Mouse (Mus musculus): ENCODE data around the gene Sdhb. TPM values are rescaled to one million over a fixed set of nuclear protein-coding genes. Genes with fewer than 3 reads are reported as not detected.

The Sdhb gene
- polyA plus RNA-seq, 2 experiments = 175 to 381 TPM

- Histone ChIP-seq H3K9ac (ENCODE audit: low read depth, low read length, severe bottlenecking) (no peak overlapping the region), H3K4me3 (replicated peaks; ENCODE audit: low read length) (no peak overlapping the region), H3K27ac (replicated peaks; ENCODE audit: low read depth, low read length) (no peak overlapping the region), H3K4me2 (replicated peaks; ENCODE audit: low read depth, low read length, severe bottlenecking) (no peak overlapping the region), H3K27me3 (ENCODE audit: control insufficient read depth, insufficient read depth, low read length) (no peaks in the 10 kb centered on the region), H3K4me1 (ENCODE audit: control insufficient read depth, insufficient read depth, low read length) (no peaks in the 10 kb centered on the region), H3K9me3 (ENCODE audit: control insufficient read depth, low read length) (no peaks in the 10 kb centered on the region), H3K36me3 (ENCODE audit: control insufficient read depth, insufficient read depth, low read length) (no peaks in the 10 kb centered on the region)
- WGBS = 41% methylated on average over 8 of the region's 8 CpGs
- no peak for ATAC-seq (ENCODE audit: low FRiP score, low read depth)
- peak; percentile 20 for DNase-seq (ENCODE audit: low spot score)
- TF ChIP-seq POLR2A (IDR thresholded peaks at IDR 0.05; ENCODE audit: borderline replicate concordance, extremely low read depth, insufficient read depth, insufficient read length) = no peak
Measured at GRCm38 (mm10) chr4:140925648-140926047, 35.4 kb upstream of the Sdhb start.

- no peak for ATAC-seq (ENCODE audit: low FRiP score, low read depth)
- no peak overlapping the region for H3K27ac ChIP-seq (replicated peaks; ENCODE audit: low read depth, low read length)
- no peaks in the 10 kb centered on the region for H3K9me3 ChIP-seq (ENCODE audit: control insufficient read depth, low read length)
- no peak for TF ChIP-seq POLR2A (IDR thresholded peaks at IDR 0.05; ENCODE audit: borderline replicate concordance, extremely low read depth, insufficient read depth, insufficient read length)
- no peaks in the 10 kb centered on the region for H3K36me3 ChIP-seq (ENCODE audit: control insufficient read depth, insufficient read depth, low read length)
- H3K4me3 ChIP-seq (replicated peaks; ENCODE audit: low read length) = no peak overlapping the region
- H3K9ac ChIP-seq (ENCODE audit: low read depth, low read length, severe bottlenecking) = no peak overlapping the region
- H3K27me3 ChIP-seq (ENCODE audit: control insufficient read depth, insufficient read depth, low read length) = no peaks in the 10 kb centered on the region
- H3K4me1 ChIP-seq (ENCODE audit: control insufficient read depth, insufficient read depth, low read length) = no peaks in the 10 kb centered on the region
- no peak overlapping the region for H3K4me2 ChIP-seq (replicated peaks; ENCODE audit: low read depth, low read length, severe bottlenecking)
- WGBS = 65% methylated on average over 9 of the region's 9 CpGs
- no peak for DNase-seq (ENCODE audit: low spot score)
Measured at GRCm38 (mm10) chr4:140928349-140928748, 32.7 kb upstream of the Sdhb start.

GRCm38 (mm10) chr4:140929745-140930144, 31.3 kb upstream of the Sdhb start:
- Histone ChIP-seq H3K4me1 (ENCODE audit: control insufficient read depth, insufficient read depth, low read length) (no peaks in the 10 kb centered on the region), H3K36me3 (ENCODE audit: control insufficient read depth, insufficient read depth, low read length) (no peaks in the 10 kb centered on the region), H3K9me3 (ENCODE audit: control insufficient read depth, low read length) (no peaks in the 10 kb centered on the region), H3K4me3 (replicated peaks; ENCODE audit: low read length) (no peak overlapping the region), H3K27ac (replicated peaks; ENCODE audit: low read depth, low read length) (no peak overlapping the region), H3K27me3 (ENCODE audit: control insufficient read depth, insufficient read depth, low read length) (no peaks in the 10 kb centered on the region), H3K9ac (ENCODE audit: low read depth, low read length, severe bottlenecking) (no peak overlapping the region), H3K4me2 (replicated peaks; ENCODE audit: low read depth, low read length, severe bottlenecking) (no peak overlapping the region)
- no peak for TF ChIP-seq POLR2A (IDR thresholded peaks at IDR 0.05; ENCODE audit: borderline replicate concordance, extremely low read depth, insufficient read depth, insufficient read length)
- 65% methylated on average over 8 of the region's 8 CpGs for WGBS
- ATAC-seq (ENCODE audit: low FRiP score, low read depth) = no peak
- DNase-seq (ENCODE audit: low spot score) = no peak

GRCm38 (mm10) chr4:140930900-140931470, 30.0 kb upstream of the Sdhb start:
- DNase-seq (ENCODE audit: low spot score) (no peak), ATAC-seq (ENCODE audit: low FRiP score, low read depth) (no peak)
- H3K4me1 ChIP-seq (ENCODE audit: control insufficient read depth, insufficient read depth, low read length) = no peaks in the 10 kb centered on the region
- WGBS = 64% methylated on average over 10 of the region's 10 CpGs
- H3K4me3 ChIP-seq (replicated peaks; ENCODE audit: low read length) = no peak overlapping the region
- TF ChIP-seq POLR2A (IDR thresholded peaks at IDR 0.05; ENCODE audit: borderline replicate concordance, extremely low read depth, insufficient read depth, insufficient read length) = no peak
- H3K27me3 ChIP-seq (ENCODE audit: control insufficient read depth, insufficient read depth, low read length) = no peaks in the 10 kb centered on the region
- H3K9me3 ChIP-seq (ENCODE audit: control insufficient read depth, low read length) = no peaks in the 10 kb centered on the region
- H3K36me3 ChIP-seq (ENCODE audit: control insufficient read depth, insufficient read depth, low read length) = no peaks in the 10 kb centered on the region
- H3K9ac ChIP-seq (ENCODE audit: low read depth, low read length, severe bottlenecking) = no peak overlapping the region
- H3K4me2 ChIP-seq (replicated peaks; ENCODE audit: low read depth, low read length, severe bottlenecking) = no peak overlapping the region
- H3K27ac ChIP-seq (replicated peaks; ENCODE audit: low read depth, low read length) = no peak overlapping the region

GRCm38 (mm10) chr4:140935643-140936042, 25.4 kb upstream of the Sdhb start:
- WGBS = 55% methylated on average over 9 of the region's 9 CpGs
- Histone ChIP-seq H3K4me2 (replicated peaks; ENCODE audit: low read depth, low read length, severe bottlenecking) (no peak overlapping the region), H3K9ac (ENCODE audit: low read depth, low read length, severe bottlenecking) (no peak overlapping the region), H3K9me3 (ENCODE audit: control insufficient read depth, low read length) (no peaks in the 10 kb centered on the region), H3K27me3 (ENCODE audit: control insufficient read depth, insufficient read depth, low read length) (no peaks in the 10 kb centered on the region), H3K27ac (replicated peaks; ENCODE audit: low read depth, low read length) (no peak overlapping the region), H3K36me3 (ENCODE audit: control insufficient read depth, insufficient read depth, low read length) (no peaks in the 10 kb centered on the region), H3K4me3 (replicated peaks; ENCODE audit: low read length) (no peak overlapping the region), H3K4me1 (ENCODE audit: control insufficient read depth, insufficient read depth, low read length) (no peaks in the 10 kb centered on the region)
- ATAC-seq (ENCODE audit: low FRiP score, low read depth) (no peak), DNase-seq (ENCODE audit: low spot score) (no peak)
- TF ChIP-seq POLR2A (IDR thresholded peaks at IDR 0.05; ENCODE audit: borderline replicate concordance, extremely low read depth, insufficient read depth, insufficient read length) = no peak

GRCm38 (mm10) chr4:140944356-140944755, 16.6 kb upstream of the Sdhb start:
- Histone ChIP-seq H3K4me3 (replicated peaks; ENCODE audit: low read length) (no peak overlapping the region), H3K27ac (replicated peaks; ENCODE audit: low read depth, low read length) (no peak overlapping the region), H3K9ac (ENCODE audit: low read depth, low read length, severe bottlenecking) (no peak overlapping the region), H3K9me3 (ENCODE audit: control insufficient read depth, low read length) (no peaks in the 10 kb centered on the region), H3K4me1 (ENCODE audit: control insufficient read depth, insufficient read depth, low read length) (no peaks in the 10 kb centered on the region), H3K4me2 (replicated peaks; ENCODE audit: low read depth, low read length, severe bottlenecking) (no peak overlapping the region), H3K36me3 (ENCODE audit: control insufficient read depth, insufficient read depth, low read length) (no peaks in the 10 kb centered on the region), H3K27me3 (ENCODE audit: control insufficient read depth, insufficient read depth, low read length) (no peaks in the 10 kb centered on the region)
- DNase-seq (ENCODE audit: low spot score) = no peak
- whole genome bisulfite sequencing = 91% methylated on average over 12 of the region's 12 CpGs
- no peak for TF ChIP-seq POLR2A (IDR thresholded peaks at IDR 0.05; ENCODE audit: borderline replicate concordance, extremely low read depth, insufficient read depth, insufficient read length)
- no peak for ATAC-seq (ENCODE audit: low FRiP score, low read depth)
